Mouse (Mus musculus) embryonic fibroblast, embryonic 13.5 days (primary cell): ENCODE data around the gene Gm20388.

ENCODE experiments used
- CTCF ChIP-seq: IDR thresholded peaks from 2 replicates; pipeline ENCODE4 v1.5.1; 2011; ENCODE audit warnings: mild to moderate bottlenecking, control low read depth, low read length, moderate library complexity, borderline replicate concordance; ENCODE audit not compliant: insufficient read depth
- POLR2A ChIP-seq: IDR thresholded peaks from 2 replicates; pipeline ENCODE4 v1.6.1; 2011; ENCODE audit warnings: low read depth, mild to moderate bottlenecking, control low read depth, low read length, moderate library complexity

DNA sequence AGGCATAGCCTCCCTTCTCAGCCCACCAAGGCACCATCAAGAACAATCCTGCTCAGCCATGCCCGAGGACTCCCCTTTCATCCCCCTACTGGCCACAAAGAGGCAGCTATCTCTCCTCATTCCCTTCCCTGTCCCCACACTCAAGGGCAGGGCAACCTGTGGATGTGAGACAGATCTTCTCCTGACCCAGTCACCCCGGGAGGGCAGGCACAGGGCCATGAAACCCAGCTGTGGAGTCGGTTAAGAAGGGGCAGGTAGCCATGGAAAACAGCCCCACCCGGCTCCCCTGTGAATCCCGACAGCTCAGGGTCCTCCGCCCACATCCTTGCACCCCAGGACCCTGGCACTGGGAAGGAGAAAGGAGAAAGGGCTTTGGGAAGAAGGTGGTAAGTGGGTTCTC is 1526.9 kb downstream of the Gm20388 start:
- TF ChIP-seq POLR2A (no peak), CTCF (no peak)
